Mouse (Mus musculus): ENCODE measurements at regions not wholly inside any gene's neighbourhood (a gene's known extent, or its start where the extent isn't known, plus 50 kb on each side); places are given as distances from the start of the nearest gene placed in this dataset.

- DNase-seq = no peak
Observed at GRCm38 (mm10) chr3:15205266-15206229, 126.6 kb downstream of the Gm9733 start.

DNA sequence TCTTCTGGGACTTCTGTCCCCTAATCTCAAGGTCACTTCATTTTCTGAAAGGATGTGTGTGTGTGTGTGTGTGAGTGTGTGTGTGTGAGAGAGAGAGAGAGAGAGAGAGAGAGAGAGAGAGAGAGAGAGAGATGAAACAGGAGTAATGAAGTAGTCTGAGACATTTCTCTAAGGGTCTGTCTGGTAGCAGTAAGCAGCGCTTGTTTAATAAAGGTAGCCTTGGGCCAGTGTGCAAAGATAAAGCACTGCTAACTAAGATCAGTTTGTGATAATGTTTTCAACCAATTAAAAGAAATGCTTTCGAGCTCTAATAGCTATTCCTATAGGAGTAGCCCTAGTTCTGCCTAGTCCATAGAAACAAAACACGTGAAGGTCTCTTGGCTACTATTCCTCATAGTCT lies 119.7 kb downstream of the Gm9733 start:
- DNase-seq = no peak

DNA sequence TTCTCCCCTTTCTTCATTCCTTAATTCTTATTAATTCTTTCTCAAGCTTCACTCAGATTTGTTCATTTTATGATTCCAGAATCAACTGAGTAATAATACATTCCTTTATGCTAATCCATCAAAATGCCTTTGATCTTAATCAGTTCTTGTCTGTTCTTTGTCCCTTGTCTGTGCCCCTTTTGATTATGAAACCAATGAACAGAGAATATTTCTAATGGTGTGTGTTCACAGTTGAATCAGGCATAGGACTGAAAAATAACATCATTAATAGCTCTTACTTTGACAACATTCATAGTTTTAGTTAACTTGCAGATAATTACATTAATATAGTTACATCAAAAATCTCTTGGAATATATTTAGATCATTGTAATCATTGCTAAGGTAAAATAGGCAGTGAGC lies 114.5 kb downstream of the Gm9733 start:
- no peak for DNase-seq

DNA sequence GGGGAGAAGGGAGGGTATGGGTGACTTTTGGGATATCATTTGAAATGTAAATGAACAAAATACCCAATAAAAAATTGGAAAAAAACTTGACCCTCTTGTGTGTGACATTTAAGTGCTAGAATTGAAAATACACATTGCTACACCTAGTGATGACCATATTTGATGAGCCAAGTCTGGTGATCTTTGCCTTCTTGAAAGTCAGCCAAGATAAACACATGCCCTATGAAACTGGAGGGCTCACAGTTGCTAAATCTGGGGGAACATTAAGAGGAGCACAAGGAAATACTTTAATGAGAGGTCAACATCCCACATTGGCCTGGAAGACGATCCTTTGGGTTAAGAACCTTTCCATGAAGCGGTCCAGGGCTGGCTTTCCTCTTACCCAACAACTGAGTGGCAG lies 112.8 kb downstream of the Gm9733 start:
- no peak for DNase-seq

GRCm38 (mm10) chr3:15223266-15223665 lies 108.8 kb downstream of the Gm9733 start:
- DNase-seq = no peak

DNA sequence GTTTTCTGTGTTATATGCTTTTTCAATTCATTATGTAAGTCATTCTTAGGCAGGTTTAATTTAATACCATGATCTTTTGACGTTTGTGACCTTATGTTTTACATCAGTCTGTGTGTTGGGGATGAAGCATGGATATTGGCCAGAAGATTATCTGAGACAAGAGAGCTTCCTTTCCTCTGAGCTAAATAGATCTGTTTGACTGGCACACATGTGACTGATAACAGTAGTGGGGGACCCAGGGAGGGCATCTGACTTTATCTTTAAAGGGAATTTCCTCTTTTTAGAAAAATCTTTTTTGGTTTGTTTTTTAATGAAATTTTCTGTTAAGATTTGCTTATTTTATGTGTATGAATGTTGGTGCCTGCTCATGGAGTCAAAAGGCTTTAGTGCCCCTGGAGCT lies 107.7 kb downstream of the Gm9733 start:
- no peak for DNase-seq

- DNase-seq = no peak
Observed at GRCm38 (mm10) chr3:15228641-15229040, 103.5 kb downstream of the Gm9733 start.

- DNase-seq = no peak
Observed at GRCm38 (mm10) chr3:15230204-15230603, 101.9 kb downstream of the Gm9733 start.

DNA sequence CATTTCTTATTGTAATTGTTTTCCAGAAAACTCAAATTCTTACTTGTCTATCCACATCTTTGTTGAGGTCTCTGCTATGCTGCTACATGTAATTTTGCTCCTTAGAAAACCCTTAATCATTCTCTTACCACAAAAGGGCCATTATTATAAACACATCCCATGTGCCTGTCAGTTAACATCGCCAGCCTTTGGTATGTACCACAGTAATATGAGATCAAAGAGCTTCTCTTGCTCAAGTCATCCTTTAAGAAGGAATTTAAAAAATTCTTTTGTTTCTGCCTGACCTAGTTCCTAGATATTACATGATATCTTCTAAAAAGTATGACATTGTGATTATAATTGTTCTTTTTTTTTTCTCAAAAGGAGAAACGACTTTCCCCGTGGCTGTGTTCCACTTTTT lies 100.7 kb downstream of the Gm9733 start:
- DNase-seq = no peak

- no peak for DNase-seq
Observed at GRCm38 (mm10) chr3:15237817-15238432, 94.2 kb downstream of the Gm9733 start.

- no peak for DNase-seq
Observed at GRCm38 (mm10) chr3:15242388-15242787, 89.7 kb downstream of the Gm9733 start.

GRCm38 (mm10) chr3:15243584-15243983 lies 88.5 kb downstream of the Gm9733 start:
- no peak for DNase-seq

- DNase-seq = peak; percentile 27
Observed at GRCm38 (mm10) chr3:15244999-15245398, 87.1 kb downstream of the Gm9733 start.
